Mouse (Mus musculus) E14TG2a.4 (cell line): ENCODE measurements at regions not wholly inside any gene's neighbourhood (a gene's known extent, or its start where the extent isn't known, plus 50 kb on each side); places are given as distances from the start of the nearest gene placed in this dataset.

Source experiments
- CTCF ChIP-seq: conservative IDR thresholded peaks from 2 replicates; pipeline ENCODE4 v1.5.1; 2014; ENCODE audit warnings: low read length
- POU5F1 ChIP-seq: IDR thresholded peaks from 2 replicates; pipeline ENCODE4 v1.6.1; 2014; ENCODE audit warnings: low read length, borderline replicate concordance

DNA sequence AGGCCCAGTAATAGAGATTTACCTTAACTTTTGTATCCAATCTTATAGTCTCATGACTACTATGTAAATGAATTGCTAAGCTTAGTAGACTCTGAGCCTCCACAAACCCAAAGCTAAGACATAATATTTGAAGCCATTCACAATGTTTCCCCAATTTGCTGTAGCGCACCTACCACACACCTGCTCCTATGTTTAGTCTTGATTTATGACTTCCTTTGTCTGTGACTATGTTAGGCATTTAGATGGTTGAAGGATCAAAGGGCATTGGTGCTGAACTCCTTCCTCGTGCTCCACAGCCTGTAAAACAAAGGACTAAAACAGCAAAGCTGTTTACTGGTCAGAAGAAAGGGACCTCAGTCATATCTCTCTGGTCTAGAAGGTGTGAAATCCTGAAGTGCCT, 210.0 kb downstream of the Parm1 start:
- TF ChIP-seq CTCF (no peak), POU5F1 (no peak)
